Mouse (Mus musculus) lung, embryonic 14.5 days (tissue): ENCODE data around the gene Tpgs1. TPM values are rescaled to one million over a fixed set of nuclear protein-coding genes. Genes with fewer than 3 reads are reported as not detected.

ENCODE experiments used
- ATAC-seq: fragments of 200-750 bp; cut with Nextera tagmentation; 2 replicates; pipeline ENCODE4 v1.8.0; 2017; ENCODE audit warnings: mild to moderate bottlenecking, moderate TSS enrichment, moderate library complexity; ENCODE audit not compliant: insufficient read depth
- DNase-seq: peaks from one replicate; pipeline ENCODE4 v3.0.0-alpha.2; 2015
- H3K27ac ChIP-seq: fragments of 300-500 bp; sonication (generic); 2 replicates; pipeline ENCODE4 v1.5.1; 2014; ENCODE audit warnings: low read depth, mild to moderate bottlenecking, moderate library complexity
- H3K27me3 ChIP-seq: fragments of 300-500 bp; sonication (generic); 2 replicates; pipeline ENCODE4 v1.6.1; 2014; ENCODE audit warnings: low read length, control low read depth; ENCODE audit not compliant: insufficient read depth
- H3K36me3 ChIP-seq: fragments of 300-500 bp; sonication (generic); 2 replicates; pipeline ENCODE4 v1.6.1; 2014; ENCODE audit warnings: control low read depth; ENCODE audit not compliant: insufficient read depth
- H3K4me1 ChIP-seq: fragments of 300-500 bp; sonication (generic); 2 replicates; pipeline ENCODE4 v1.6.1; 2014; ENCODE audit warnings: antibody characterized with exemption, control low read depth; ENCODE audit not compliant: insufficient read depth
- H3K4me2 ChIP-seq: fragments of 300-500 bp; sonication (generic); 2 replicates; pipeline ENCODE4 v1.6.1; 2014; ENCODE audit warnings: mild to moderate bottlenecking
- H3K4me3 ChIP-seq: fragments of 300-500 bp; sonication (generic); 2 replicates; pipeline ENCODE4 v1.5.1; 2014; ENCODE audit warnings: low read depth, low read length
- H3K9ac ChIP-seq: fragments of 300-500 bp; sonication (generic); 2 replicates; pipeline ENCODE4 v1.6.1; 2014
- H3K9me3 ChIP-seq: fragments of 300-500 bp; sonication (generic); 2 replicates; pipeline ENCODE4 v1.6.1; 2016; ENCODE audit warnings: low read depth, low read length, control low read depth
- CTCF ChIP-seq: IDR thresholded peaks from 2 replicates; pipeline ENCODE4 v1.5.1; 2016; ENCODE audit warnings: antibody characterized with exemption, low read depth
- WGBS: fragments of 180-500 bp; shearing (Covaris S2); extraction: QIAGEN DNeasy Blood & Tissue Kit; methylation state at CpG from one replicate; pipeline ENCODE4 v1.1.7; 2014; 5-methylcytosine and 5-hydroxymethylcytosine counted together
- polyA plus RNA-seq: library from polyadenylated mRNA; unstranded; fragments of >200 nt; fragmentation: Nextera tagmentation; extraction: Ambion mirVana; gene quantifications from 2 replicates; pipeline ENCODE4 v1.2.1, GENCODE M21; 2014

Gene Tpgs1
- polyA plus RNA-seq, 1 experiment from 2014 or later, result 56.4 TPM

DNA sequence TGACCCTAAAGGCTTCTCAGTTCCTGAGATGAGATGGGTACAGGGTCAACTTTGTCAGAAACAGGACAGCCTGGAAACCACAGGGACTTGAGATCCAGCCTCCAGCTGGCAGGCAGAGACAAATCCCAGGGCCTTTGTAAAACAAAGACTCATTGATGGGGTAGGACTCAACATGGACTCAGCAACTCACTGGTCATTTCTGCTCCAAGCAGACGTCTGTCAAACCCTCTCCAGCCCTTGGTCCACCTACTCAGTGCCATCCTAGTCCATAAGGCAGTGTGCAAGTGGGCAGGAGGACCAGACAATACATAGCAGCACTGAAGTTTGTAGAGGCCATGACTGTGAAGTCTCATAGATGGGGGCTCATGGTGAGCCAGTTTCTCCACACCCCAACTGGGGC, 44.0 kb downstream of the Tpgs1 start:
- Histone ChIP-seq H3K36me3 (peaks cover 39% of the 10 kb centered on the region), H3K4me1 (0 out of 2 replicates have a peak, but pooled peaks cover 4% of the 10 kb centered on the region), H3K9me3 (no peaks in the 10 kb centered on the region), H3K27me3 (peaks cover 32% of the 10 kb centered on the region), H3K4me2 (no peak overlapping the region), H3K9ac (no peak overlapping the region), H3K27ac (no peak overlapping the region), H3K4me3 (no peak overlapping the region)
- no peak for DNase-seq
- TF ChIP-seq CTCF, result no peak
- no peak for ATAC-seq
- 24% methylated on average over 1 of the region's 1 CpGs for WGBS

DNA sequence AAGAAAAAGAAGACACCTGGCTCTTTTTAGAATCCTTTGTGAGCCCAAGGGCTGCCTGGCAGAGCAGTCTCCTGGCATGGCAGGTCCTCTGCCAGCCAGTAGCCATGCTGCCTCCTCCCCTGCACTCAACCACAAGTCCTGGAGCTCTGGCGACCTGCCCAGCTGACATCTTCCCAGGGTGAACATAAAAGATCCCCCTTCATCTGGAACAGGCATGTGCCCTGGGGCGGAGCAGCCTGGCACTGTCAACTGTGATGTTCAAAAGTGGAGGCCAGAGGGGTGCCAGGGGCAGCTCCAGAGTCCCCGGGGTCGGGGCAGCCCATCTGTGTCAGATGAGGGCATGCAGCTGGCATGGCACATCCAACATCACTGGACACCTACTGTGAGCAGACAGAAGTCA, 45.8 kb downstream of the Tpgs1 start:
- no peak for ATAC-seq
- H3K27me3 ChIP-seq, result peaks cover 41% of the 10 kb centered on the region
- 0 out of 2 replicates have a peak, but pooled peaks cover 4% of the 10 kb centered on the region for H3K4me1 ChIP-seq

DNA sequence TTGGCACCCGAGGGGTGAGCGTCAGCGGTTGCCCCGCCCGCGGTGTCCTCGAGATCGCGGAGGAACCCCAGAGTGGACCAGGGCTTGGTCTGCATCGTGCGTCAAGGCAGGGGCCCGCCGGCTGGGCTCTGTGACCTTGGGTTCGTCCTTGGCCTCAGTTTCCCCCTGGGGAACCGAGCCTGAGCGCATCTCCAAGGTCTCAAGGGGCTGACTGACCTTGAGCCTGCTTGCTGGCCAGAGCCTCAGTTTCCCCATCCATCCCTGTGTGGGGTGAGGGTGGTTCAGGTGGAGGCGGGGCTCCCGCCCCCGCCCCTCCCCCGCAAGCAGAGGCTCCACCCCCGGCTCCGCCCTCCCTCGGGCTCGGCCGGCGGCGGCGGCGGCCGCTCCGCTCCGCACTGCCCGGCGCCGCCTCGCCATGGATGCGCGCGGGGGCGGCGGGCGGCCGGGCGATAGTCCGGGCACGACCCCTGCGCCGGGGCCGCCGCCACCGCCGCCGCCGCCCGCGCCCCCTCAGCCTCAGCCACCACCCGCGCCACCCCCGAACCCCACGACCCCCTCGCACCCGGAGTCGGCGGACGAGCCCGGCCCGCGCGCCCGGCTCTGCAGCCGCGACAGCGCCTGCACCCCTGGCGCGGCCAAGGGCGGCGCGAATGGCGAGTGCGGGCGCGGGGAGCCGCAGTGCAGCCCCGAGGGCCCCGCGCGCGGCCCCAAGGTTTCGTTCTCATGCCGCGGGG, 47.3 kb downstream of the Tpgs1 start, which contains the start of gene Hcn2:
TSS of gene Hcn2 (plus strand) at position 381 of the 734 bp plus-strand sequence.
- ATAC-seq, result peak; percentile 16; the same call in 1 of the 2 replicates
- H3K27me3 ChIP-seq, result peaks cover 41% of the 10 kb centered on the region
- peaks cover 9% of the 10 kb centered on the region for H3K36me3 ChIP-seq
- peak within 1 kb of the TSS; percentile 55 for H3K4me3 ChIP-seq
- no peaks in the 10 kb centered on the region for H3K9me3 ChIP-seq
- H3K27ac ChIP-seq, result no peak within 1 kb of the TSS
- H3K4me1 ChIP-seq, result 0 out of 2 replicates have a peak, but pooled peaks cover 4% of the 10 kb centered on the region
- H3K9ac ChIP-seq, result no peak within 1 kb of the TSS; the same call in 1 of the 2 replicates
- no peak for TF ChIP-seq CTCF
- DNase-seq, result no peak
- peak within 1 kb of the TSS; percentile 96 for H3K4me2 ChIP-seq
- 1% methylated on average over 54 of the region's 91 CpGs for WGBS

More for the DNA sequence above, 45.8 kb downstream of the Tpgs1 start:
- WGBS, result 55% methylated on average over 4 of the region's 4 CpGs
- no peak overlapping the region for H3K4me2 ChIP-seq
- TF ChIP-seq CTCF, result no peak
- no peak for DNase-seq
- no peak overlapping the region for H3K9ac ChIP-seq
- H3K9me3 ChIP-seq, result no peaks in the 10 kb centered on the region
- peaks cover 23% of the 10 kb centered on the region for H3K36me3 ChIP-seq
- H3K27ac ChIP-seq, result no peak overlapping the region
- H3K4me3 ChIP-seq, result no peak overlapping the region

DNA sequence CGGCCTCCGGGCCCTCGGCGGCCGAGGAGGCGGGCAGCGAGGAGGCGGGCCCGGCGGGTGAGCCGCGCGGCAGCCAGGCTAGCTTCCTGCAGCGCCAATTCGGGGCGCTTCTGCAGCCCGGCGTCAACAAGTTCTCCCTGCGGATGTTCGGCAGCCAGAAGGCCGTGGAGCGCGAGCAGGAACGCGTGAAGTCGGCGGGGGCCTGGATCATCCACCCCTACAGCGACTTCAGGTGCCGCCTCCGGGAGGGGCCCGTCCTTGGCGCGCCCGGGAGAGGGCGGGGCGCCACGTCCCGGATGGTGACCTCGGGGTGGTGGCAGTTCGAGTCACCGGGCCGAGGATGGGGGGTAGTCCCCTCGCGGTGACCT, 47.8 kb downstream of the Tpgs1 start:
- no peak for DNase-seq

DNA sequence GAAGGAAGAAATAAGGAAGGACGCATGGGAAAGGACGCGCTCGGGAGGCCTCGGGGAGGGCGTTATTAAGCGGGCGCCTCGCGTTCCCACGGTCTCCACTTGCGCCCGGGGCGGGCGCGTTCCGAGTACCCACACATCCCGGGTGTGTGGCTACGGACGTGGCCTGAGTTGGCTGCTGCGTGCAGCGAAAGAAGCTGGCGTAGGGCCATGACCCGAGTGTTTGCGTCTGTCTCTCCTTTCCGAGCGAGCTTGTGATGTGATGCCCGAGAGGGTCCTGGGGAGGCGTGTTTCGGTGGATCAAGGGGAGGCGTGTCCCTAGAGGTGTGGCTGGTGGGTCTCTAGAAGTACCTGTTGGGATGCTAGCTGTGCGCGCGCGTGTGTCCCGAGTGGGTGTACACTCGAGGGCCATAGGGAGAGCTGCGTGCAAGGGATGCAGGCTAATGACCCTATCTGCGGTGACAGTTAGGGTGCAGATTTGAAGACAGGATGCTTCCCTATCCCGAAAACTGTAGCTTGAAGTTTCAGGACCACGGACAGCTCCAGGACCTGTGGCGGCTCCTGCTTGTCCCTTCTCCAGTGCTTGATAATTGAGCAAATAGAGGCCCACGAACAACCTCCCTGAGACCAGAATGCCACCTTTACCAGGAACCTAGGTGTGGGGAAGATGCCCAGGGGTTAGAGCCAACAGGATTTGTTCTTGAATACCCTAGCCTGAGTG, 48.6 kb downstream of the Tpgs1 start:
- DNase-seq (peak; percentile 94), ATAC-seq (no peak)
- H3K36me3 ChIP-seq, result no peaks in the 10 kb centered on the region
- H3K9ac ChIP-seq, result no peak overlapping the region
- no peak overlapping the region for H3K27ac ChIP-seq
- TF ChIP-seq CTCF, result no peak
- peaks cover 41% of the 10 kb centered on the region for H3K27me3 ChIP-seq
- H3K4me3 ChIP-seq, result peak overlapping the region; percentile 55
- H3K4me2 ChIP-seq, result peak overlapping the region; percentile 96
- H3K9me3 ChIP-seq, result no peaks in the 10 kb centered on the region
- 0 out of 2 replicates have a peak, but pooled peaks cover 4% of the 10 kb centered on the region for H3K4me1 ChIP-seq
- 3% methylated on average over 43 of the region's 43 CpGs for WGBS

More for the DNA sequence above, 47.8 kb downstream of the Tpgs1 start:
- Histone ChIP-seq H3K36me3 (peaks cover 3% of the 10 kb centered on the region), H3K27ac (no peak overlapping the region), H3K9ac (no peak overlapping the region; the same call in 1 of the 2 replicates), H3K27me3 (peaks cover 41% of the 10 kb centered on the region), H3K9me3 (no peaks in the 10 kb centered on the region), H3K4me3 (peak overlapping the region; percentile 55), H3K4me2 (peak overlapping the region; percentile 96), H3K4me1 (0 out of 2 replicates have a peak, but pooled peaks cover 4% of the 10 kb centered on the region)
- no peak for TF ChIP-seq CTCF
- WGBS, result under 1% methylated on average over 37 of the region's 44 CpGs
- ATAC-seq, result no peak

DNA sequence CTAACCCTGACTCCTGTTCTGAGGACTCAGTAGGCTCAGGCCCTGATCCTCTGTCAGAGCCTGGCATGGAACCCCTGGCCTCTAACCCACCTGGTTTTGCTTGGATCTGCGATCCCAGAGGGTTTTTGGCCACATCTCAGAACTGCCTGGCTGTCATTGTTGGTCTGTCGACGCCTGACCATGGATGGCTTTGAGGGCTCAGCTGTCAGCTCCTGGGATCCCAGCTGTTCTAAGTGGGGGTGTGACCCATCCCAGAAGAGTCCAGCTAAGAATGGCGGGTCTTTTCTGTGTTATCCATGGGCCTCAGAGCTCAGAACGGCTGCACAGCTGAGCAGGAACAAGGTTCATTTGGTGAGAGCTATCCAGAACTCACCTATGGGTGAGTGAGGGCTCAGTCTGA, 51.9 kb downstream of the Tpgs1 start:
- Histone ChIP-seq H3K4me1 (0 out of 2 replicates have a peak, but pooled peaks cover 4% of the 10 kb centered on the region), H3K4me2 (no peak overlapping the region), H3K27me3 (peaks cover 29% of the 10 kb centered on the region), H3K9me3 (no peaks in the 10 kb centered on the region), H3K9ac (no peak overlapping the region), H3K27ac (no peak overlapping the region), H3K36me3 (no peaks in the 10 kb centered on the region), H3K4me3 (no peak overlapping the region)
- no peak for DNase-seq
- WGBS, result 57% methylated on average over 5 of the region's 5 CpGs
- TF ChIP-seq CTCF, result no peak
- ATAC-seq, result no peak

DNA sequence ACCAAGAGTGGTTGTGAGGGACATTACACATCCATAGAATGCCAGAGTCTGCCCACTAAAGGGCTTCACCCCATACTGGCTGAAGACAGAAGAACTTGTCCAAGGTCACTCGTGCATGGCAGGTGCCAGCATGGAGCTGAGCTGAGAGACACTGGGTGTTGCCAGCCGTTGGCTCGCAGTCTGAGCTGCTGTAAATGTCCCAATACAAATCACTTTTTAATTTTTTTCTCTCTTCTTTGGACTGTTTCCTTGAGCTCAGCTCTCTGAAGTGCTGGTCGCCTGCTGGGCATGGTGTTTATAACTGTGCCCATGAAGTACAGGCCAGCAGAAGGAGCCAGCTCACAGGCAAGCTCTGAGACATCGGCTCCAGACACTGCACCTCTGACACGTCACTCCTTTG, 53.9 kb downstream of the Tpgs1 start:
- 62% methylated on average over 6 of the region's 6 CpGs for WGBS

More for the DNA sequence above, 53.9 kb downstream of the Tpgs1 start:
- H3K27ac ChIP-seq, result no peak overlapping the region
- peaks cover 10% of the 10 kb centered on the region for H3K27me3 ChIP-seq
- no peaks in the 10 kb centered on the region for H3K4me1 ChIP-seq
- no peak for TF ChIP-seq CTCF
- no peak overlapping the region for H3K9ac ChIP-seq
- ATAC-seq (no peak), DNase-seq (no peak)
- H3K4me2 ChIP-seq, result no peak overlapping the region
- H3K9me3 ChIP-seq, result no peaks in the 10 kb centered on the region
- H3K4me3 ChIP-seq, result no peak overlapping the region
- H3K36me3 ChIP-seq, result no peaks in the 10 kb centered on the region
